Mouse (Mus musculus): ENCODE measurements around the gene Tbc1d22b.

DNA sequence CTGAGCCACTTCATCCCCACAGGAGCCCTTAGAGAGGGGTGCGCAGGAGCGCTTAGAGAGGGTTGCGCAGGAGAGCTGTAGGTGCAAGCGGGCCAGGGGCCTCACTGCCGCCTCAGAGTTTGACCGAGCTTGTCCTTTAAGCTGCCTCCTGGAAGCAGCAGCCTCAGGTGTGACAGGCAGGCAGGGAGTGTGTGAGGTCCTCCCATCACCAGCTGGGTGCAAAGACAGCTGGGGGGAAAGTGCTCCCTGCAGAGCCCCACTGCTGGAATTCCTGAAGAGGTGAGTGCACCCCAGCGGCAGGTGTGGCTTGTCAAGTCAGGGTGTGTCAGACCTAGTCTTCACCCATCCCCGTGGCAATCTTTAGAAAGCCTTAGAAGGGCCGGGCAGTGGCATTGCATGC lies 37.3 kb downstream of the Tbc1d22b start:
- TF ChIP-seq CTCF (IDR thresholded peaks at IDR 0.05; ENCODE audit: extremely low read depth, insufficient read depth, low read length) (no peak), POLR2A (IDR thresholded peaks at IDR 0.05; ENCODE audit: extremely low read depth, insufficient read depth, low read length) (no peak)

Data from cortical plate, adult 2 months (tissue).